Comparison of ENCODE assay signal across 8 mouse cellular contexts in the genomic region with DNA sequence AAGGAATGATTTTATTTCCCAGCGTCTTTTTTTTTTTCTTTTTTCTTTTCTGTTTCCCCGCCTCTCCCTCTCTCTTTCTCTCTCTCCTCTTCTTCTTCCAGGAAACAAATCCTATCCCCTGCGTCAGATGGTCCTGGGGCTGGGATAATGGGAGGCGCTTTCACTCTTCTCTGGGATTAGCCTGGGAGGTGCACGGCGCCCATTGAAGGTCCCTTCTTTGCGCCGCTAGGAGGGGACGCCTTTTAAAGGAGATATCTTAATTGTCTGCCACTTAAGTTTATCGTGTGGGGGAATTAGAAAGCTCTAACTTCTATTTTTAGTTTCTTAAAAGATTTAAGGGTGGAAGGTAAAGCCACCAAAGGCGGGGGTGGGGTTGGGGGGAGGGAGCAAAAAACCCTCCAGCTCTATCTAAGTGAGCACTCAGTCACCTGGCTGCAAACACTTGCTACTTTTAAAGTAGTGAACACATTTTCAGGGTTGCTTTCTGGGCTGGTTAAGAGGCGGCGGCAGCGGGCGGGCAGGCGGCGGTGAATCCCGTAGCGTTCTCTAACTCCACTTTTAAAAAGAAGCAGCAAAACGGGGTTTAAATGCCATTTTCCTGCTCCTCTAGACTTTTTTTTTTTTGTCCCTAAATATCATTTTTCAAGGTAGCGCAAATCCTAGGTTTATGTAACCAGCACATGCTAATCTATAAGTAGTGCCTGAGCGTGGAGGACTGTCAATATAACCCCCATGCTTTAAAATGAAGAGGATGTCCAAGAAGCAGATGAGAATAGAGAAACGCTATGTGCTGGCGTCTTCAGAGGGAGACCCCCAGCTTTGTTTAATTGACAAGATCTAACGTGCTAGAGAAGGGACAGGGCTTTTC. TPM values are rescaled to one million over a fixed set of nuclear protein-coding genes. Genes with fewer than 3 reads are reported as not detected.
DNase-seq lines count a peak whose midpoint lies in the region; ATAC-seq lines count a peak whose summit lies in the region.

No protein-coding gene starts in this region.

- no peak overlapping the region for H3K9ac ChIP-seq in heart, embryonic 14.5 days (ENCODE audit: low read length)
- H3K9ac ChIP-seq in hindbrain, embryonic 14.5 days = peak overlapping the region; percentile 36; the same call in 1 of the 2 replicates

- H3K9me3 ChIP-seq in heart, embryonic 14.5 days (ENCODE audit: control insufficient read depth, low read length) = no peaks in the 10 kb centered on the region
- H3K9me3 ChIP-seq in hindbrain, embryonic 14.5 days (ENCODE audit: control insufficient read depth, low read length) = no peaks in the 10 kb centered on the region

- peak overlapping the region; percentile 67 for H3K4me2 ChIP-seq in heart, embryonic 14.5 days (ENCODE audit: low read length)
- H3K4me2 ChIP-seq in hindbrain, embryonic 14.5 days (replicated peaks) = peak overlapping the region; percentile 40

- DNase-seq in heart, postnatal 4 days = no peak
- DNase-seq in cerebellum, postnatal 25 days = peak; percentile 69 to 76
- no peak for DNase-seq in hindbrain, embryonic 14.5 days (ENCODE audit: low spot score)
- peak; percentile 48 for DNase-seq in neural tube, embryonic 10.5 days (ENCODE audit: extremely low spot score, low spot score)
- DNase-seq in kidney, adult 8-10 months = no peak
- no peak for DNase-seq in left cerebral cortex, postnatal 25 days (ENCODE audit: low spot score in 2 of 2)

- no peaks in the 10 kb centered on the region for H3K36me3 ChIP-seq in heart, embryonic 14.5 days (ENCODE audit: control insufficient read depth, insufficient read depth, low read length)
- no peaks in the 10 kb centered on the region for H3K36me3 ChIP-seq in hindbrain, embryonic 14.5 days (replicated peaks; ENCODE audit: control insufficient read depth, insufficient read depth)

- ATAC-seq in heart, embryonic 14.5 days (ENCODE audit: insufficient number of reproducible peaks, insufficient read depth, low FRiP score, low read depth) = no peak
- no peak for ATAC-seq in hindbrain, embryonic 14.5 days (ENCODE audit: low FRiP score)
- no peak for ATAC-seq in megakaryocyte progenitor cell, adult 5-6 weeks (replicated peaks; ENCODE audit: poor library complexity)

- peak overlapping the region; percentile 20 to 31 for H3K4me3 ChIP-seq in heart, embryonic 14.5 days (ENCODE audit: control insufficient read depth in 1 of 2, insufficient read depth in 1 of 2, low read depth in 1 of 2, low read length in 2 of 2)
- H3K4me3 ChIP-seq in hindbrain, embryonic 14.5 days (replicated peaks; ENCODE audit: low read length) = peak overlapping the region; percentile 7

- WGBS in heart, embryonic 14.5 days = 1% methylated on average over 25 of the region's 25 CpGs
- WGBS in hindbrain, embryonic 14.5 days = 2% methylated on average over 25 of the region's 25 CpGs

- peaks cover 98% of the 10 kb centered on the region for H3K27me3 ChIP-seq in heart, embryonic 14.5 days (ENCODE audit: control insufficient read depth, insufficient read depth, low read length)
- peaks cover 87% of the 10 kb centered on the region for H3K27me3 ChIP-seq in hindbrain, embryonic 14.5 days (ENCODE audit: control insufficient read depth, insufficient read depth, low read length)

- peaks cover 5 to 19% of the 10 kb centered on the region in 2 experiments; a peak in 3 of 4 replicates for H3K4me1 ChIP-seq in heart, embryonic 14.5 days (ENCODE audit: control insufficient read depth in 2 of 2, insufficient read depth in 2 of 2, low read length in 2 of 2)
- peaks cover 15% of the 10 kb centered on the region for H3K4me1 ChIP-seq in hindbrain, embryonic 14.5 days (replicated peaks; ENCODE audit: control insufficient read depth, insufficient read depth, low read length)

- intact Hi-C loops in left cerebral cortex, postnatal 25 days (cut with DNase I) = loop anchor here (5.0 kb wide), 1 partner anchor 214 kb away; a partner anchor contains a TSS

- no peak overlapping the region for H3K27ac ChIP-seq in heart, embryonic 14.5 days (replicated peaks in 1 of 2; ENCODE audit: control insufficient read depth in 1 of 2, insufficient read depth in 1 of 2, low read depth in 2 of 2, low read length in 2 of 2)
- peak overlapping the region; percentile 55; the same call in 1 of the 2 replicates for H3K27ac ChIP-seq in hindbrain, embryonic 14.5 days

RNA-seq across cellular contexts. Expression of a gene that starts 20.0 kb away (rescaled TPM):
- 0.12 and 0.23 TPM in 2 replicates for polyA plus RNA-seq in heart, embryonic 14.5 days (2014; fragmentation: Nextera tagmentation; extraction: Ambion mirVana)
- total RNA-seq in heart, postnatal 4 days (2021) = under 1 TPM in 1 of 2 experiments, not detected in 1; 0.61 TPM
- 26.9 and 28.1 TPM in 2 replicates for polyA plus RNA-seq in hindbrain, embryonic 14.5 days (2014; fragmentation: Nextera tagmentation; extraction: Ambion mirVana)
- total RNA-seq in left cerebral cortex, postnatal 25 days (2021) = 1 to 10 TPM; 8.4 to 8.5 TPM
- total RNA-seq in megakaryocyte progenitor cell, adult 5-6 weeks (2015) = not detected in 2 replicates
- not detected in 2 replicates for total RNA-seq in megakaryocyte progenitor cell, adult 5-6 weeks (2017)

Comparison
In these comparisons a context has a peak if more than half of its experiments do, and no peak if none do; other contexts are left out.
1. DNase-seq: peak in cerebellum, postnatal 25 days (2 of 2) and neural tube, embryonic 10.5 days (single experiment); none in heart, postnatal 4 days (single experiment), hindbrain, embryonic 14.5 days (single experiment), kidney, adult 8-10 months (0 of 2) and left cerebral cortex, postnatal 25 days (0 of 2).
2. RNA of a gene that starts 20.0 kb away (total RNA-seq): 8.4 to 8.5 TPM in left cerebral cortex, postnatal 25 days; 0.61 TPM in heart, postnatal 4 days and not detected in megakaryocyte progenitor cell, adult 5-6 weeks; every median in the first group is over 4 times any median in the second.